Mouse (Mus musculus) lung, postnatal 0 days (tissue): ENCODE measurements around the gene Klhl15.
"Not testable (repeated sequence)": the region's sequence is repeated elsewhere in the genome, so short reads cannot be mapped to it uniquely, and the experiment has no call there.

Experiments
- CTCF ChIP-seq: IDR thresholded peaks from 2 replicates; pipeline ENCODE4 v1.5.1; 2016; ENCODE audit warnings: antibody characterized with exemption, mild to moderate bottlenecking
- EP300 ChIP-seq: IDR thresholded peaks from 2 replicates; pipeline ENCODE4 v1.6.1; 2016; ENCODE audit warnings: antibody characterized with exemption, mild to moderate bottlenecking, control low read depth

DNA sequence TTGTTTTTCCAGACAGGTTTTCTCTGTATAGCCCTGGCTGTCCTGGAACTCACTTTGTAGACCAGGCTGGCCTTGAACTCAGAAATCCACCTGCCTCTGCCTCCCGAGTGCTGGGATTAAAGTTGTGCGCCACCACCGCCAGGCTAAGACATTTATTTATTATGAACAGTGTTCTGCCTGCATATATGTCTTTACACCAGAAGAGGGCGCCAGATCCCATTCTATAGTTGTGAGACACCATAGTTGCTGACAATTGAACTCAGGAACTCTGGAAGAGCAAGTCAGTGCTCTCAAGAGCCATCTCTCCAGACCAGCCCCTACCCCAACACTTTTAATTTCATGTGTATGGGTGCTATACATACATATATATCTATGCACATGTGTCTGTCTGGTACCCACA, 40.5 kb upstream of the Klhl15 start:
- not testable (repeated sequence) for TF ChIP-seq EP300
- TF ChIP-seq CTCF = peak; percentile 67
